Mouse (Mus musculus): Measurements from ENCODE around the gene Mki67.

DNA sequence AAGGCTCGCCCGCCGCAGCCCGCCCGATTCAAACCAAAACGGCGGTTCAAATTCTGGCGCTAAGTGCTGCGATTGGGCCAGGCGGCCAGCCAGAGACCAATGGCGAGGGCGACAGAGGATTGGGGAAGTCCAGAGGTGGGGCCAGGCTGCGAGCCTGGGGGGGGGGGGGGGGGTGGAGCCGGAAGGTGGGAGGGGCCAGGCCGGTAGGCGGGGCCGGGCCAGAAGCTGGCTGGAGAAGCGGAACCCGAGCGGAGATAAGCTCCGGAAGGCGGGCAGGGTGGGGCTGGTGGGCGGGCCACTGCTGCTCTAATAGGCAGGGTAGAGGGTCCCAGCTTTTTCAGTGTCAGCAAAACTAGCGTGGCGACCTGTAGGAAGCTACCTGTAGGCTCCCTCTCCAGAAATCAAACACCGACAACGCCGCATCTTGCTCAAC lies 300 bp upstream of the Mki67 start:
- TF ChIP-seq CHD1 (IDR thresholded peaks at IDR 0.05; ENCODE audit: low read depth, low read length) = no peak
- no peak for TF ChIP-seq MYC (IDR thresholded peaks at IDR 0.05; ENCODE audit: low read depth, low read length)
- no peak for TF ChIP-seq NRF1 (IDR thresholded peaks at IDR 0.05; ENCODE audit: insufficient read depth, low read depth, low read length, poor library complexity, severe bottlenecking)
- TF ChIP-seq CTCF (IDR thresholded peaks at IDR 0.05 in 2 of 3, conservative IDR thresholded peaks at IDR 0.05 in 1 of 3; ENCODE audit: control insufficient read depth in 1 of 3, insufficient read depth in 1 of 3, low read depth in 2 of 3, low read length in 3 of 3, poor library complexity in 1 of 3, severe bottlenecking in 1 of 3) = no peak
- TF ChIP-seq SIN3A (IDR thresholded peaks at IDR 0.05; ENCODE audit: low read length) = peak; percentile 43
- peak in 1 of 2 experiments; percentile 80; a peak in 2 of 4 replicates for TF ChIP-seq POLR2A (IDR thresholded peaks at IDR 0.05; ENCODE audit: control insufficient read depth in 1 of 2, insufficient read depth in 1 of 2, low read depth in 1 of 2, low read length in 2 of 2, poor library complexity in 1 of 2)
- peak; percentile 57; the same call in 1 of the 2 replicates for TF ChIP-seq NELFE (IDR thresholded peaks at IDR 0.05; ENCODE audit: low read depth, low read length)
- TF ChIP-seq RAD21 (IDR thresholded peaks at IDR 0.05; ENCODE audit: low read depth, low read length) = no peak
- TF ChIP-seq EP300 (IDR thresholded peaks at IDR 0.05; ENCODE audit: low read depth in 1 of 2, low read length in 2 of 2) = peak in 1 of 2 experiments; percentile 35; a peak in 1 of 4 replicates

Measured in MEL (cell line).